Mouse (Mus musculus) embryonic fibroblast, embryonic 13.5 days (primary cell): ENCODE measurements at regions not wholly inside any gene's neighbourhood (a gene's known extent, or its start where the extent isn't known, plus 50 kb on each side); places are given as distances from the start of the nearest gene placed in this dataset.

Source experiments
- CTCF ChIP-seq: IDR thresholded peaks from 2 replicates; pipeline ENCODE4 v1.5.1; 2011; ENCODE audit warnings: mild to moderate bottlenecking, control low read depth, low read length, moderate library complexity, borderline replicate concordance; ENCODE audit not compliant: insufficient read depth
- POLR2A ChIP-seq: IDR thresholded peaks from 2 replicates; pipeline ENCODE4 v1.6.1; 2011; ENCODE audit warnings: low read depth, mild to moderate bottlenecking, control low read depth, low read length, moderate library complexity

- TF ChIP-seq CTCF = no peak
- TF ChIP-seq POLR2A = no peak
These were observed 407.5 kb downstream of the Tmem182 start for GRCm38 (mm10) chr1:41212876-41213275.
